Comparison of ENCODE assay signal across 9 mouse cellular contexts in the genomic region with DNA sequence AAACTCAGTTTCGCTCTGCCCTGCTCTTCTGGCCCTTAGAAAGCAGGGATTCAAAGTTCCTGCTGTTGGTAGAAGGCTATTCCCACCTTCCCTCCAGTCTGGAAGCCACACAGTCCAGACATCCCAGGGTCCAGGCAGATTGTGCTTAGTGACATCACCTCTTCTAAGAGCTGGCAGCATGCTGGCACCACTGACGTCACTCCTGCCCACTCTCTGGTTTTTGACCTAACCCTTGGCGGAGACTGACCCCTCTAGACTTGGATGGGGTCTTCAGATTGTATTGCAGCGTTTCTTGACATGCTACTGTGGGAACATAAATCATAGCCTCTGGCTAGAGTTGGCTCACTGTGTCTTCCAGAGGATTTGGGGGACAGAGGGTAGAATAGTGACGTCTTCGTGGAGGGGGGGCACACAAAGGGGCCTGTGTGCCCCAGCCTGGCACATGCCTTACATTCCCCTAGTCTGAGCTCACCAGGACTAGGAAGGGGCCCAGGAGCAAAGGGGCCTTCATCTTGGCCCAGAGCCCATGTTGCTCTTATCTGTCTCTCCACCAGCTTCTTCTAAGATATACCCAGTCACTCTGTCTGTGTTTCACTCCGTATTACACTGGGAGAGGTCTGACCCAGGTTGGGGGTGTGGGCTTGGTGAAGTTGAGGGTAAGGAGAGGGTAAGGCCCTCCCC. TPM values are rescaled to one million over a fixed set of nuclear protein-coding genes. Genes with fewer than 3 reads are reported as not detected.
DNase-seq lines count a peak whose midpoint lies in the region; ATAC-seq and TF ChIP-seq lines count a peak whose summit lies in the region.
"Had no signal": no experiment of that assay in that cellular context is flagged by ENCODE, and none has a peak within 500 bp of the region (broad histone marks: within the 10 kb centered on the region; RNA-seq: fewer than 3 reads in every experiment).

No protein-coding gene starts in this region.

- H3K27ac ChIP-seq in heart, embryonic 11.5 days (ENCODE audit: low read depth, low read length) = peak overlapping the region; percentile 90
- no peak overlapping the region for H3K27ac ChIP-seq in forebrain, postnatal 0 days (ENCODE audit: low read depth, low read length)
- peak overlapping the region; percentile 89 for H3K27ac ChIP-seq in lung, postnatal 0 days (ENCODE audit: low read length)

- no peak for DNase-seq in heart, adult 9 months (ENCODE audit: low spot score in 2 of 2)
- DNase-seq in Patski (ENCODE audit: low read depth, low spot score) = no peak
- no peak for DNase-seq in forebrain, postnatal 0 days
- peak; percentile 49 for DNase-seq in lung, postnatal 0 days (ENCODE audit: low spot score)
- no peak for DNase-seq in spleen, adult 12 weeks (ENCODE audit: low spot score)

- in situ Hi-C loops in Patski (cut with MboI; ENCODE audit: low pct_unique_long_range_greater_than_20kb) = no loop called here

- H3K4me2 ChIP-seq in heart, embryonic 11.5 days = peak overlapping the region; percentile 86
- peak overlapping the region; percentile 86 for H3K4me2 ChIP-seq in forebrain, postnatal 0 days (ENCODE audit: low read depth)
- peak overlapping the region; percentile 86 for H3K4me2 ChIP-seq in lung, postnatal 0 days (replicated peaks; ENCODE audit: low read depth, low read length)

- WGBS in heart, embryonic 11.5 days (ENCODE audit: insufficient replicate concordance) = 26% methylated on average over 7 of the region's 7 CpGs
- WGBS in forebrain, postnatal 0 days = 42% methylated on average over 7 of the region's 7 CpGs
- 22% methylated on average over 7 of the region's 7 CpGs for WGBS in lung, postnatal 0 days

- H3K4me1 ChIP-seq in heart, embryonic 11.5 days (ENCODE audit: control insufficient read depth, insufficient read depth, low read length) = peaks cover 42% of the 10 kb centered on the region
- H3K4me1 ChIP-seq in forebrain, postnatal 0 days (ENCODE audit: insufficient read depth) = peaks cover 8% of the 10 kb centered on the region; the same call in 1 of the 2 replicates
- peaks cover 4% of the 10 kb centered on the region; the same call in 1 of the 2 replicates for H3K4me1 ChIP-seq in lung, postnatal 0 days (ENCODE audit: insufficient read depth, low read depth, low read length)

- H3K36me3 ChIP-seq in heart, embryonic 11.5 days (ENCODE audit: control insufficient read depth, insufficient read depth, low read length) = peaks cover 32% of the 10 kb centered on the region
- no peaks in the 10 kb centered on the region for H3K36me3 ChIP-seq in forebrain, postnatal 0 days (ENCODE audit: insufficient read depth)
- peaks cover 15% of the 10 kb centered on the region for H3K36me3 ChIP-seq in lung, postnatal 0 days (ENCODE audit: insufficient read depth, low read length)

- CTCF ChIA-PET in Patski (lab: Charles Lee) = interaction anchor here (0.7 to 1.4 kb wide), 4 partner anchors 9 to 99 kb away, joined by 3 to 5 read pairs (median 4); no protein-coding TSS in a partner anchor

- no peak for TF ChIP-seq CTCF in Patski (IDR thresholded peaks at IDR 0.05)
- no peak for TF ChIP-seq CTCF in forebrain, postnatal 0 days (IDR thresholded peaks at IDR 0.05; ENCODE audit: low read depth)
- TF ChIP-seq CTCF in lung, postnatal 0 days (IDR thresholded peaks at IDR 0.05) = no peak

- peak; percentile 35; the same call in 1 of the 2 replicates for ATAC-seq in heart, embryonic 11.5 days (replicated peaks; ENCODE audit: insufficient number of reproducible peaks, low FRiP score, low TSS enrichment)
- ATAC-seq in Patski = peak; percentile 49
- no peak for ATAC-seq in forebrain, postnatal 0 days
- ATAC-seq in lung, postnatal 0 days = peak; percentile 11
- no peak for ATAC-seq in monocyte, adult 5-6 weeks (replicated peaks; ENCODE audit: insufficient number of reproducible peaks, low FRiP score, low TSS enrichment, poor library complexity, severe bottlenecking)
- no peak for ATAC-seq in CD4-positive, CD25-positive, alpha-beta regulatory T cell, adult 4 months

- H3K9ac ChIP-seq in heart, embryonic 11.5 days (ENCODE audit: low read depth, low read length) = peak overlapping the region; percentile 88
- H3K9ac ChIP-seq in forebrain, postnatal 0 days = no peak overlapping the region
- H3K9ac ChIP-seq in lung, postnatal 0 days (replicated peaks; ENCODE audit: low read depth) = peak overlapping the region; percentile 75

- peak overlapping the region; percentile 87 for H3K4me3 ChIP-seq in heart, embryonic 11.5 days (ENCODE audit: low read depth, low read length)
- no peak overlapping the region for H3K4me3 ChIP-seq in forebrain, postnatal 0 days (ENCODE audit: low read depth, low read length)
- H3K4me3 ChIP-seq in lung, postnatal 0 days (ENCODE audit: low read depth, low read length) = peak overlapping the region; percentile 68

- no peaks in the 10 kb centered on the region for H3K9me3 ChIP-seq in heart, embryonic 11.5 days (replicated peaks; ENCODE audit: control insufficient read depth, low read length)
- no peaks in the 10 kb centered on the region for H3K9me3 ChIP-seq in forebrain, postnatal 0 days (ENCODE audit: low read length)
- no peaks in the 10 kb centered on the region for H3K9me3 ChIP-seq in lung, postnatal 0 days (ENCODE audit: low read length)

- H3K27me3 ChIP-seq in heart, embryonic 11.5 days (ENCODE audit: control insufficient read depth, insufficient read depth, low read length) = no peaks in the 10 kb centered on the region
- H3K27me3 ChIP-seq in Patski = no peaks in the 10 kb centered on the region
- H3K27me3 ChIP-seq in forebrain, postnatal 0 days (ENCODE audit: insufficient read depth, low read length) = peaks cover 22% of the 10 kb centered on the region
- 0 out of 2 replicates have a peak, but pooled peaks cover 4% of the 10 kb centered on the region for H3K27me3 ChIP-seq in lung, postnatal 0 days (replicated peaks; ENCODE audit: insufficient read depth, low read length)

- no peak for TF ChIP-seq EP300 in lung, postnatal 0 days (IDR thresholded peaks at IDR 0.05)

- POLR2A ChIA-PET in Patski (lab: Charles Lee) = interaction anchor here (0.7 to 1.4 kb wide), 2 partner anchors 89 to 98 kb away, joined by 3 to 6 read pairs; a partner anchor contains a TSS

RNA-seq across cellular contexts. Expression of a gene that starts 1.6 kb away (rescaled TPM):
- polyA plus RNA-seq in heart, embryonic 11.5 days (2014; fragmentation: Nextera tagmentation; extraction: Ambion mirVana) = 86.2 and 105 TPM in 2 replicates
- 72.8 TPM for polyA plus RNA-seq in Patski (2021)
- total RNA-seq in forebrain, postnatal 0 days (2014; rRNA removed) = 12.2 and 21.1 TPM in 2 replicates
- 5.0 and 6.0 TPM in 2 replicates for polyA plus RNA-seq in forebrain, postnatal 0 days (2015; fragmentation: Nextera tagmentation; extraction: Ambion mirVana)
- polyA plus RNA-seq in lung, postnatal 0 days (2015; fragmentation: Nextera tagmentation; extraction: Ambion mirVana) = 113 and 116 TPM in 2 replicates
- 13.5 to 48.9 TPM (median 15.1 TPM) in 3 replicates for total RNA-seq in monocyte, adult 5-6 weeks (2017)
- under 1 TPM in 1 of 2 experiments, not detected in 1; 0.34 TPM for polyA plus RNA-seq in CD4-positive, CD25-positive, alpha-beta regulatory T cell, adult 4 months (2017; shearing (Covaris generic))

RNA-seq across cellular contexts. Expression of a gene that starts 22.6 kb away (rescaled TPM):
- 35.2 and 38.2 TPM in 2 replicates for polyA plus RNA-seq in heart, embryonic 11.5 days (2014; fragmentation: Nextera tagmentation; extraction: Ambion mirVana)
- 38.4 TPM for polyA plus RNA-seq in Patski (2021)
- 11.0 and 16.0 TPM in 2 replicates for total RNA-seq in forebrain, postnatal 0 days (2014; rRNA removed)
- polyA plus RNA-seq in forebrain, postnatal 0 days (2015; fragmentation: Nextera tagmentation; extraction: Ambion mirVana) = 36.8 and 38.8 TPM in 2 replicates
- 18.8 and 19.0 TPM in 2 replicates for polyA plus RNA-seq in lung, postnatal 0 days (2015; fragmentation: Nextera tagmentation; extraction: Ambion mirVana)
- total RNA-seq in monocyte, adult 5-6 weeks (2017) = 3.8 to 7.1 TPM (median 5.7 TPM) in 3 replicates
- polyA plus RNA-seq in CD4-positive, CD25-positive, alpha-beta regulatory T cell, adult 4 months (2017; shearing (Covaris generic)) = 1 to 10 TPM; 4.9 to 5.0 TPM

RNA-seq across cellular contexts. Expression of a gene that starts 22.6 kb away (rescaled TPM):
- polyA plus RNA-seq in heart, embryonic 11.5 days (2014; fragmentation: Nextera tagmentation; extraction: Ambion mirVana) = 0.28 TPM in 1 of 2 replicates, not detected in the other
- polyA plus RNA-seq in Patski (2021) = 0.08 TPM
- 0.81 TPM in 1 of 2 replicates, not detected in the other for total RNA-seq in forebrain, postnatal 0 days (2014; rRNA removed)
- polyA plus RNA-seq in forebrain, postnatal 0 days (2015; fragmentation: Nextera tagmentation; extraction: Ambion mirVana) = 0.11 TPM in 1 of 2 replicates, not detected in the other
- 0.29 and 0.30 TPM in 2 replicates for polyA plus RNA-seq in lung, postnatal 0 days (2015; fragmentation: Nextera tagmentation; extraction: Ambion mirVana)
- total RNA-seq in monocyte, adult 5-6 weeks (2017) = not detected in 3 replicates
- not detected for polyA plus RNA-seq in CD4-positive, CD25-positive, alpha-beta regulatory T cell, adult 4 months (2017; shearing (Covaris generic))
- polyA plus RNA-seq: liver, adult 2 months had no signal

RNA-seq across cellular contexts. Expression of a gene that starts 28.8 kb away (rescaled TPM):
- polyA plus RNA-seq in heart, embryonic 11.5 days (2014; fragmentation: Nextera tagmentation; extraction: Ambion mirVana) = 0.43 and 1.2 TPM in 2 replicates
- 0.15 TPM for polyA plus RNA-seq in Patski (2021)
- total RNA-seq in forebrain, postnatal 0 days (2014; rRNA removed) = 17.3 and 18.4 TPM in 2 replicates
- 8.7 and 9.3 TPM in 2 replicates for polyA plus RNA-seq in forebrain, postnatal 0 days (2015; fragmentation: Nextera tagmentation; extraction: Ambion mirVana)
- polyA plus RNA-seq in lung, postnatal 0 days (2015; fragmentation: Nextera tagmentation; extraction: Ambion mirVana) = 9.8 and 10.3 TPM in 2 replicates
- not detected in 3 replicates for total RNA-seq in monocyte, adult 5-6 weeks (2017)
- not detected for polyA plus RNA-seq in CD4-positive, CD25-positive, alpha-beta regulatory T cell, adult 4 months (2017; shearing (Covaris generic))

RNA-seq across cellular contexts. Expression of a gene that starts 34.3 kb away (rescaled TPM):
- 0.16 TPM in 1 of 2 replicates, not detected in the other for polyA plus RNA-seq in heart, embryonic 11.5 days (2014; fragmentation: Nextera tagmentation; extraction: Ambion mirVana)
- 0.12 TPM for polyA plus RNA-seq in Patski (2021)
- total RNA-seq in forebrain, postnatal 0 days (2014; rRNA removed) = 0.67 and 1.2 TPM in 2 replicates
- polyA plus RNA-seq in forebrain, postnatal 0 days (2015; fragmentation: Nextera tagmentation; extraction: Ambion mirVana) = 0.08 and 0.13 TPM in 2 replicates
- polyA plus RNA-seq in lung, postnatal 0 days (2015; fragmentation: Nextera tagmentation; extraction: Ambion mirVana) = 0.08 TPM in 1 of 2 replicates, not detected in the other
- not detected in 3 replicates for total RNA-seq in monocyte, adult 5-6 weeks (2017)
- polyA plus RNA-seq in CD4-positive, CD25-positive, alpha-beta regulatory T cell, adult 4 months (2017; shearing (Covaris generic)) = not detected
- total RNA-seq: liver, adult 2 months had no signal
- polyA plus RNA-seq: liver, adult 2 months had no signal

Comparison
In these comparisons a context has a peak if more than half of its experiments do, and no peak if none do; other contexts are left out.
1. ATAC-seq: peak in heart, embryonic 11.5 days (single experiment), Patski (single experiment) and lung, postnatal 0 days (single experiment); none in forebrain, postnatal 0 days (single experiment), monocyte, adult 5-6 weeks (single experiment) and CD4-positive, CD25-positive, alpha-beta regulatory T cell, adult 4 months (single experiment).
2. RNA of a gene that starts 1.6 kb away (polyA plus RNA-seq): 113 to 116 TPM in lung, postnatal 0 days, 86.2 to 105 TPM in heart, embryonic 11.5 days and 72.8 TPM in Patski (single experiment); 5.0 to 6.0 TPM in forebrain, postnatal 0 days and 0.34 TPM in CD4-positive, CD25-positive, alpha-beta regulatory T cell, adult 4 months; every median in the first group is over 10 times any median in the second.
3. Peak in every context shown above with its lines, with median percentiles within 50 percentile points of each other: H3K4me2 ChIP-seq.